Mouse (Mus musculus) olfactory bulb, adult 2 months (tissue): ENCODE results near the gene Fitm1. TPM values are rescaled to one million over a fixed set of nuclear protein-coding genes. Genes with fewer than 3 reads are reported as not detected.

Experiments used
- H3K27ac ChIP-seq: fragments of 200-500 bp; 2 replicates; pipeline ENCODE4 v1.5.1; 2012; ENCODE audit warnings: low read depth, low read length; ENCODE audit not compliant: insufficient read depth
- H3K4me1 ChIP-seq: fragments of 200-500 bp; 2 replicates; pipeline ENCODE4 v1.6.1; 2012; ENCODE audit warnings: low read length; ENCODE audit not compliant: control insufficient read depth, insufficient read depth
- H3K4me3 ChIP-seq: fragments of 200-500 bp; 2 replicates; pipeline ENCODE4 v1.5.1; 2012; ENCODE audit warnings: mild to moderate bottlenecking, low read depth, low read length, moderate library complexity; ENCODE audit not compliant: insufficient read depth
- CTCF ChIP-seq: fragments of 200-500 bp; IDR thresholded peaks from 2 replicates; pipeline ENCODE4 v1.5.1; 2012; ENCODE audit warnings: low read depth, mild to moderate bottlenecking, low read length, moderate library complexity; ENCODE audit not compliant: insufficient read depth
- POLR2A ChIP-seq: fragments of 200-500 bp; IDR thresholded peaks from 2 replicates; pipeline ENCODE4 v1.6.1; 2012; ENCODE audit warnings: mild to moderate bottlenecking, low read depth, low read length, moderate library complexity; ENCODE audit not compliant: insufficient read depth
- WGBS: fragments of 180-500 bp; shearing (Covaris S2); methylation state at CpG from one replicate; pipeline ENCODE4 v1.1.7; 2018; 5-methylcytosine and 5-hydroxymethylcytosine counted together
- polyA plus RNA-seq: library from polyadenylated mRNA; stranded (reverse); fragments of >200 nt; gene quantifications from 2 replicates; pipeline ENCODE4 v1.2.4, GENCODE M21; 2012; ENCODE audit warnings: low replicate concordance; ENCODE audit not compliant: missing spikeins, insufficient read depth, insufficient read length

Gene Fitm1
- polyA plus RNA-seq, 1 experiment: not detected

GRCm38 (mm10) chr14:55590748-55591330 is 15.4 kb downstream of the Fitm1 start, which contains the start of gene Psme2:
TSS of gene Psme2 (minus strand) at chr14:55591113.
- TF ChIP-seq POLR2A (no peak; the same call in 1 of the 2 replicates), CTCF (no peak)
- peak within 1 kb of the TSS; percentile 69 for H3K4me3 ChIP-seq
- H3K4me1 ChIP-seq: peaks cover 9% of the 10 kb centered on the region; the same call in 1 of the 2 replicates
- H3K27ac ChIP-seq: peak within 1 kb of the TSS; percentile 72
- under 1% methylated on average over 22 of the region's 22 CpGs for WGBS

GRCm38 (mm10) chr14:55591331-55591891 is 16.0 kb downstream of the Fitm1 start, which contains the start of gene Rnf31:
TSS of gene Rnf31 (plus strand) at chr14:55591708.
- WGBS: under 1% methylated on average over 33 of the region's 33 CpGs
- peak within 1 kb of the TSS; percentile 69 for H3K4me3 ChIP-seq
- H3K4me1 ChIP-seq: peaks cover 9% of the 10 kb centered on the region; the same call in 1 of the 2 replicates

GRCm38 (mm10) chr14:55592226-55592625 is 16.8 kb downstream of the Fitm1 start:
- 2% methylated on average over 16 of the region's 16 CpGs for WGBS
- no peak overlapping the region for H3K27ac ChIP-seq
- H3K4me3 ChIP-seq: peak overlapping the region; percentile 69

More at GRCm38 (mm10) chr14:55591331-55591891, 16.0 kb downstream of the Fitm1 start, which contains the start of gene Rnf31:
- peak within 1 kb of the TSS; percentile 72 for H3K27ac ChIP-seq
- TF ChIP-seq CTCF (0 out of 2 replicates have a peak, but pooled peaks have one; percentile 12), POLR2A (peak; percentile 24; the same call in 1 of the 2 replicates)

GRCm38 (mm10) chr14:55596036-55596690 is 20.7 kb downstream of the Fitm1 start:
- 71% methylated on average over 13 of the region's 13 CpGs for WGBS
- H3K27ac ChIP-seq: no peak overlapping the region
- H3K4me3 ChIP-seq: no peak overlapping the region
- peaks cover 9% of the 10 kb centered on the region; the same call in 1 of the 2 replicates for H3K4me1 ChIP-seq
- no peak for TF ChIP-seq CTCF
- no peak for TF ChIP-seq POLR2A

More at GRCm38 (mm10) chr14:55592226-55592625, 16.8 kb downstream of the Fitm1 start:
- TF ChIP-seq POLR2A (no peak), CTCF (no peak)
- peaks cover 9% of the 10 kb centered on the region; the same call in 1 of the 2 replicates for H3K4me1 ChIP-seq

- WGBS: 95% methylated on average over 21 of the region's 21 CpGs
- Histone ChIP-seq H3K27ac (no peak overlapping the region), H3K4me1 (peaks cover 6% of the 10 kb centered on the region), H3K4me3 (no peak overlapping the region)
- TF ChIP-seq CTCF (no peak), POLR2A (no peak)
These were observed 23.3 kb downstream of the Fitm1 start for GRCm38 (mm10) chr14:55598521-55599390.

GRCm38 (mm10) chr14:55603271-55603632 is 27.8 kb downstream of the Fitm1 start, which contains the start of gene Irf9:
TSS of gene Irf9 (plus strand) at chr14:55603571.
- WGBS: 84% methylated on average over 7 of the region's 7 CpGs
- Histone ChIP-seq H3K4me3 (peak within 1 kb of the TSS; percentile 44), H3K27ac (peak within 1 kb of the TSS; percentile 56), H3K4me1 (peaks cover 8% of the 10 kb centered on the region)
- TF ChIP-seq CTCF (no peak), POLR2A (no peak)

- 17% methylated on average over 19 of the region's 19 CpGs for WGBS
- TF ChIP-seq POLR2A (0 out of 2 replicates have a peak, but pooled peaks have one; percentile 12), CTCF (peak; percentile 84)
- H3K4me3 ChIP-seq: peak overlapping the region; percentile 44
- peaks cover 8% of the 10 kb centered on the region for H3K4me1 ChIP-seq
- peak overlapping the region; percentile 56 for H3K27ac ChIP-seq
These were observed 28.5 kb downstream of the Fitm1 start for GRCm38 (mm10) chr14:55603633-55604576.
